Mouse (Mus musculus) MEL (cell line): ENCODE results near the gene Lrrfip1. TPM values are rescaled to one million over a fixed set of nuclear protein-coding genes. Genes with fewer than 3 reads are reported as not detected.

ENCODE experiments used
- DNase-seq: peaks from one replicate; pipeline ENCODE4 v3.0.0; 2011; ENCODE audit warnings: low read depth, low spot score
- H3K27ac ChIP-seq: 2 replicates; pipeline ENCODE4 v1.5.1; 2012; ENCODE audit warnings: low read depth, mild to moderate bottlenecking, control low read depth, low read length, moderate library complexity; ENCODE audit not compliant: control insufficient read depth
- H3K27me3 ChIP-seq, 2 experiments: fragments of 150-350 bp in 1 of 2; sonication (generic) in 1 of 2; 2 replicates each; pipeline ENCODE4 v1.6.1; 2012; ENCODE audit warnings: low read length in 2 of 2, mild to moderate bottlenecking in 2 of 2, improper control_type of control experiment in 1 of 2, moderate library complexity in 1 of 2; ENCODE audit not compliant: insufficient read depth in 2 of 2, control insufficient read depth in 1 of 2
- H3K36me3 ChIP-seq, 2 experiments: 2 replicates each; pipeline ENCODE4 v1.6.1; 2012 to 2014; ENCODE audit warnings: low read length in 2 of 2, improper control_type of control experiment in 1 of 2, inconsistent platforms in 1 of 2, mild to moderate bottlenecking in 1 of 2; ENCODE audit not compliant: insufficient read depth in 2 of 2, control insufficient read depth in 1 of 2
- H3K4me1 ChIP-seq, 2 experiments: fragments of 150-350 bp in 1 of 2; sonication (generic) in 1 of 2; 2 replicates each; pipeline ENCODE4 v1.6.1; 2012; ENCODE audit warnings: low read length in 2 of 2, improper control_type of control experiment in 1 of 2, mild to moderate bottlenecking in 1 of 2; ENCODE audit not compliant: insufficient read depth in 2 of 2, control insufficient read depth in 1 of 2
- H3K4me3 ChIP-seq, 2 experiments: fragments of 150-350 bp in 1 of 2; sonication (generic) in 1 of 2; 2 replicates each; pipeline ENCODE4 v1.5.1; 2012; ENCODE audit warnings: low read depth in 2 of 2, low read length in 2 of 2, mild to moderate bottlenecking in 2 of 2, moderate library complexity in 2 of 2, control low read depth in 1 of 2, improper control_type of control experiment in 1 of 2; ENCODE audit not compliant: control insufficient read depth in 1 of 2, insufficient read depth in 1 of 2
- H3K79me2 ChIP-seq: 2 replicates; pipeline ENCODE4 v1.6.1; 2012; ENCODE audit warnings: mild to moderate bottlenecking, low read length, moderate library complexity; ENCODE audit not compliant: control insufficient read depth, poor library complexity, insufficient read depth
- H3K9ac ChIP-seq: 2 replicates; pipeline ENCODE4 v1.6.1; 2012; ENCODE audit warnings: low read depth, mild to moderate bottlenecking, control low read depth, low read length, moderate library complexity; ENCODE audit not compliant: control insufficient read depth, poor library complexity, severe bottlenecking
- H3K9me3 ChIP-seq: fragments of 150-350 bp; sonication (generic); replicated peaks from 2 replicates; pipeline ENCODE4 v1.6.1; 2012; ENCODE audit warnings: mild to moderate bottlenecking, low read length, improper control_type of control experiment, moderate library complexity; ENCODE audit not compliant: insufficient read depth
- BHLHE40 ChIP-seq: IDR thresholded peaks from 2 replicates; pipeline ENCODE4 v1.6.1; 2012; ENCODE audit warnings: low read depth, mild to moderate bottlenecking, inconsistent platforms, low read length, improper control_type of control experiment, borderline replicate concordance
- CHD2 ChIP-seq: IDR thresholded peaks from 2 replicates; pipeline ENCODE4 v1.6.1; 2011; ENCODE audit warnings: low read length, improper control_type of control experiment
- CTCF ChIP-seq, 3 experiments: IDR thresholded peaks in 2 of 3; conservative IDR thresholded peaks in 1 of 3; 2 replicates each; pipeline ENCODE4 v1.5.1; 2011 to 2012; ENCODE audit warnings: low read length in 3 of 3, low read depth in 2 of 3, mild to moderate bottlenecking in 2 of 3, improper control_type of control experiment in 1 of 3, inconsistent platforms in 1 of 3, mixed read lengths in 1 of 3, moderate library complexity in 1 of 3; ENCODE audit not compliant: control insufficient read depth in 1 of 3, insufficient read depth in 1 of 3, poor library complexity in 1 of 3, severe bottlenecking in 1 of 3
- E2F4 ChIP-seq: IDR thresholded peaks from 2 replicates; pipeline ENCODE4 v1.6.1; 2011; ENCODE audit warnings: low read depth, low read length, improper control_type of control experiment, borderline replicate concordance
- ELF1 ChIP-seq: IDR thresholded peaks from 2 replicates; pipeline ENCODE4 v1.6.1; 2014; ENCODE audit warnings: low read depth, mild to moderate bottlenecking, inconsistent platforms, low read length, improper control_type of control experiment, moderate library complexity
- ETS1 ChIP-seq: IDR thresholded peaks from 2 replicates; pipeline ENCODE4 v1.6.1; 2012; ENCODE audit warnings: low read depth, mild to moderate bottlenecking, inconsistent platforms, low read length, improper control_type of control experiment, moderate library complexity
- GABPA ChIP-seq: IDR thresholded peaks from 2 replicates; pipeline ENCODE4 v1.6.1; 2012; ENCODE audit warnings: low read depth, mild to moderate bottlenecking, inconsistent platforms, low read length, improper control_type of control experiment, moderate library complexity
- JUND ChIP-seq: IDR thresholded peaks from 2 replicates; pipeline ENCODE4 v1.6.1; 2011; ENCODE audit warnings: low read depth, mild to moderate bottlenecking, improper control_type of control experiment, low read length
- MAFK ChIP-seq: IDR thresholded peaks from 2 replicates; pipeline ENCODE4 v1.6.1; 2011; ENCODE audit warnings: low read depth, mild to moderate bottlenecking, low read length, improper control_type of control experiment, borderline replicate concordance
- MAZ ChIP-seq: IDR thresholded peaks from 2 replicates; pipeline ENCODE4 v1.6.1; 2012; ENCODE audit warnings: low read depth, mild to moderate bottlenecking, inconsistent platforms, low read length, improper control_type of control experiment
- MYC ChIP-seq: IDR thresholded peaks from 2 replicates; pipeline ENCODE4 v1.6.1; 2011; ENCODE audit warnings: low read depth, mild to moderate bottlenecking, low read length, improper control_type of control experiment, moderate library complexity
- NELFE ChIP-seq: IDR thresholded peaks from 2 replicates; pipeline ENCODE4 v1.6.1; 2011; ENCODE audit warnings: low read depth, low read length, improper control_type of control experiment
- NRF1 ChIP-seq: IDR thresholded peaks from 2 replicates; pipeline ENCODE4 v1.6.1; 2014; ENCODE audit warnings: low read depth, mild to moderate bottlenecking, inconsistent platforms, low read length, improper control_type of control experiment, moderate library complexity; ENCODE audit not compliant: poor library complexity, insufficient read depth, severe bottlenecking
- POLR2AphosphoS2 ChIP-seq: IDR thresholded peaks from 2 replicates; pipeline ENCODE4 v1.6.1; 2011; ENCODE audit warnings: low read length, improper control_type of control experiment
- TAL1 ChIP-seq: IDR thresholded peaks from 2 replicates; pipeline ENCODE4 v1.6.1; 2012; ENCODE audit warnings: mild to moderate bottlenecking, inconsistent platforms, low read length, moderate library complexity, mixed read lengths
- TCF12 ChIP-seq: IDR thresholded peaks from 2 replicates; pipeline ENCODE4 v1.6.1; 2014; ENCODE audit warnings: low read depth, mild to moderate bottlenecking, inconsistent platforms, low read length, improper control_type of control experiment, moderate library complexity
- ZKSCAN1 ChIP-seq: IDR thresholded peaks from 2 replicates; pipeline ENCODE4 v1.6.1; 2012; ENCODE audit warnings: low read depth, mild to moderate bottlenecking, inconsistent platforms, low read length, improper control_type of control experiment, moderate library complexity
- ZMIZ1 ChIP-seq: IDR thresholded peaks from 2 replicates; pipeline ENCODE4 v1.6.1; 2012; ENCODE audit warnings: low read depth, mild to moderate bottlenecking, inconsistent platforms, low read length, improper control_type of control experiment, moderate library complexity
- polyA plus RNA-seq, 2 experiments: library from polyadenylated mRNA; stranded (reverse) in 1 of 2; unstranded in 1 of 2; fragments of >175 nt in 1 of 2; fragments of >200 nt in 1 of 2; gene quantifications; 2 replicates each; pipeline versions ENCODE4 v1.2.1 to v1.2.4; 2012; ENCODE audit warnings: low replicate concordance in 2 of 2, low read depth in 1 of 2; ENCODE audit not compliant: insufficient read length in 2 of 2, insufficient read depth in 1 of 2, missing spikeins in 1 of 2
- total RNA-seq: library from RNA; depleted of rRNA; stranded (reverse); fragments of 300-350 nt; gene quantifications from 2 replicates; pipeline ENCODE4 v1.2.3, GENCODE M21; 2012

Lrrfip1 gene
- total and polyA plus RNA-seq, 3 experiments: 12.9 to 15.4 TPM; not detected in 1

DNA sequence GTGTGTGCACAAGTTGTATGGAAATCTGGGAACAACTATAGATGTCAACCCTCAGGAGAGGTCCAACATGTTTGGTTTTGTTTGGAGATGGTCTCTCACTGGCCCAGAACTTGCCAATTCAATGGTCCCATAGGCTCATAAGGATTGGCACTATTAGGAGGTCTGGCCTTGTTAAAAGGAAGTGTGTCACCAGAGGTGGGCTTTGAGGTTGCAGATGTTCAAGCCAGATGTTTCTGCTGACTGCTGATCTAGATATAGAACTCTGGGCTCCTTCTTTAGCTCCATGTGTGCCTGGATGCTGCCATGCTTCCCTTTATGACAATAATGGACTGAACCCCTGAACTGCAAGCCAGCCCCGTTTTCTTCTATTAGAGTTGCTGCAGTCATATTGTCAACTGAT lies 31.8 kb downstream of the Lrrfip1 start:
- Histone ChIP-seq H3K4me1 (peaks cover 3 to 9% of the 10 kb centered on the region in 2 experiments; a peak in 3 of 4 replicates), H3K79me2 (no peaks in the 10 kb centered on the region), H3K9ac (no peak overlapping the region), H3K36me3 (peaks cover 0 to 8% of the 10 kb centered on the region in 2 experiments; a peak in 2 of 4 replicates), H3K9me3 (no peaks in the 10 kb centered on the region), H3K27me3 (no peaks in the 10 kb centered on the region), H3K4me3 (no peak overlapping the region), H3K27ac (no peak overlapping the region)
- TF ChIP-seq CHD2 (no peak), NRF1 (no peak), GABPA (no peak), E2F4 (no peak), TCF12 (no peak), NELFE (no peak), BHLHE40 (no peak), MAZ (no peak), POLR2AphosphoS2 (no peak), ZMIZ1 (no peak), ELF1 (no peak), JUND (no peak), MYC (no peak), CTCF (IDR thresholded peaks at IDR 0.05 in 2 of 3, conservative IDR thresholded peaks at IDR 0.05 in 1 of 3; ENCODE audit: control insufficient read depth in 1 of 3, insufficient read depth in 1 of 3, low read depth in 2 of 3, low read length in 3 of 3, poor library complexity in 1 of 3, severe bottlenecking in 1 of 3) (no peak), MAFK (no peak), TAL1 (no peak)
- DNase-seq: no peak

DNA sequence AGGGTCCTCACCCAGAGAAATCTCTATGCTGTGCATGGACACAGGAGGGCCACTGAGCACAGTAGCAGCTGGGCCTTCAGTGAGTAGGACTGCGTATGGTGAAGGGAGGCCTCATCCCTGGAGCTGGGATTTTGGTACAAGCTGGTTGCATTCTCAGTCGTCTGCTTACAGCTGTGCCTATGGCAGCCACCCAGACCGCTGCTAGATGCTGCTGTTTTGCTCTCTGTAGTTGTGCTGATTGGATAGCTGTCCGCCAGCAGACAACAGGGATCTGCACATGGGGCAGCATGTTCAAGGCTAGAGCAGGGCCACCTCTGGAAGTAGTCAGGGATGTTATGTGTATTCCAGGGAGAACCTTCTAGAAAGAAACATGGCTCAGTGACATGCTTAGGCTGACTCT lies 33.0 kb downstream of the Lrrfip1 start:
- no peak overlapping the region for H3K4me3 ChIP-seq
- DNase-seq: no peak
- no peaks in the 10 kb centered on the region for H3K27me3 ChIP-seq
- peaks cover 5 to 13% of the 10 kb centered on the region in 2 experiments; a peak in 3 of 4 replicates for H3K4me1 ChIP-seq
- H3K9me3 ChIP-seq: no peaks in the 10 kb centered on the region
- H3K27ac ChIP-seq: no peak overlapping the region
- peaks cover 0 to 12% of the 10 kb centered on the region in 2 experiments; a peak in 2 of 4 replicates for H3K36me3 ChIP-seq
- no peaks in the 10 kb centered on the region for H3K79me2 ChIP-seq
- no peak overlapping the region for H3K9ac ChIP-seq
- TF ChIP-seq CHD2 (no peak), ZKSCAN1 (no peak), MYC (no peak), ETS1 (no peak), MAFK (no peak)
